Mouse (Mus musculus) erythroblast, embryonic 14.5 days (primary cell): ENCODE results near the gene Cisd1. TPM values are rescaled to one million over a fixed set of nuclear protein-coding genes. Genes with fewer than 3 reads are reported as not detected.

Source experiments
- H3K27me3 ChIP-seq: 2 replicates; pipeline ENCODE4 v1.6.1; 2012; ENCODE audit warnings: inconsistent platforms; ENCODE audit not compliant: control insufficient read depth
- H3K36me3 ChIP-seq: 2 replicates; pipeline ENCODE4 v1.6.1; 2012; ENCODE audit warnings: mild to moderate bottlenecking, inconsistent platforms; ENCODE audit not compliant: control insufficient read depth
- H3K4me1 ChIP-seq: 2 replicates; pipeline ENCODE4 v1.6.1; 2012; ENCODE audit warnings: inconsistent platforms; ENCODE audit not compliant: control insufficient read depth
- H3K4me3 ChIP-seq: replicated peaks from 2 replicates; pipeline ENCODE3; 2012; ENCODE audit warnings: moderate library complexity, mild to moderate bottlenecking, inconsistent platforms
- H3K9me3 ChIP-seq: 2 replicates; pipeline ENCODE4 v1.6.1; 2012; ENCODE audit warnings: low read length, inconsistent platforms, mixed read lengths; ENCODE audit not compliant: control insufficient read depth
- GATA1 ChIP-seq: IDR thresholded peaks from 2 replicates; pipeline ENCODE4 v1.6.1; 2012; ENCODE audit warnings: low read length, inconsistent platforms, mixed read lengths
- TAL1 ChIP-seq: IDR thresholded peaks from 3 replicates; pipeline ENCODE4 v1.6.1; 2012; ENCODE audit warnings: low read length, inconsistent platforms, mixed read lengths
- polyA plus RNA-seq: library from polyadenylated mRNA; stranded (reverse); fragments of >175 nt; gene quantifications from 2 replicates; pipeline ENCODE4 v1.2.3, GENCODE M21; 2012

Cisd1 gene
- polyA plus RNA-seq, 1 experiment = 4.3 TPM

GRCm38 (mm10) chr10:71353850-71354249 is 9.1 kb upstream of the Cisd1 start:
- Histone ChIP-seq H3K4me3 (no peak overlapping the region), H3K36me3 (peaks cover 46% of the 10 kb centered on the region), H3K9me3 (no peaks in the 10 kb centered on the region), H3K4me1 (peaks cover 14% of the 10 kb centered on the region), H3K27me3 (no peaks in the 10 kb centered on the region)
- TF ChIP-seq GATA1 = no peak
- TF ChIP-seq TAL1 = no peak

GRCm38 (mm10) chr10:71351301-71351700 is 6.5 kb upstream of the Cisd1 start:
- no peak overlapping the region for H3K4me3 ChIP-seq
- peaks cover 45% of the 10 kb centered on the region for H3K36me3 ChIP-seq
- TF ChIP-seq GATA1 = no peak
- no peak for TF ChIP-seq TAL1
- H3K4me1 ChIP-seq = peaks cover 33% of the 10 kb centered on the region
- H3K9me3 ChIP-seq = no peaks in the 10 kb centered on the region
- H3K27me3 ChIP-seq = no peaks in the 10 kb centered on the region

GRCm38 (mm10) chr10:71349290-71349689 is 4.5 kb upstream of the Cisd1 start:
- Histone ChIP-seq H3K36me3 (peaks cover 32% of the 10 kb centered on the region), H3K27me3 (no peaks in the 10 kb centered on the region), H3K4me3 (peak overlapping the region; percentile 98), H3K4me1 (peaks cover 48% of the 10 kb centered on the region), H3K9me3 (no peaks in the 10 kb centered on the region)
- TF ChIP-seq GATA1 (no peak), TAL1 (no peak)

GRCm38 (mm10) chr10:71348637-71349280 is 4.0 kb upstream of the Cisd1 start:
- H3K4me3 ChIP-seq = peak overlapping the region; percentile 98
- H3K4me1 ChIP-seq = peaks cover 51% of the 10 kb centered on the region
- H3K27me3 ChIP-seq = no peaks in the 10 kb centered on the region
- H3K36me3 ChIP-seq = peaks cover 31% of the 10 kb centered on the region
- no peaks in the 10 kb centered on the region for H3K9me3 ChIP-seq
- TF ChIP-seq GATA1 (no peak), TAL1 (no peak)

- Histone ChIP-seq H3K4me3 (peak overlapping the region; percentile 98), H3K4me1 (peaks cover 57% of the 10 kb centered on the region), H3K27me3 (no peaks in the 10 kb centered on the region), H3K9me3 (no peaks in the 10 kb centered on the region), H3K36me3 (peaks cover 27% of the 10 kb centered on the region)
- TF ChIP-seq GATA1 (no peak), TAL1 (no peak)
These were observed 3.3 kb upstream of the Cisd1 start for GRCm38 (mm10) chr10:71347964-71348636.

- Histone ChIP-seq H3K27me3 (no peaks in the 10 kb centered on the region), H3K36me3 (peaks cover 27% of the 10 kb centered on the region), H3K9me3 (no peaks in the 10 kb centered on the region), H3K4me1 (peaks cover 59% of the 10 kb centered on the region), H3K4me3 (peak within 1 kb of the TSS; percentile 98)
- no peak for TF ChIP-seq GATA1
- no peak for TF ChIP-seq TAL1
These were observed 2.8 kb upstream of the Cisd1 start, which contains the start of gene Ipmk for GRCm38 (mm10) chr10:71347509-71347949. Ipmk (plus strand) TSS chr10:71347763.

GRCm38 (mm10) chr10:71346722-71347508 is 2.2 kb upstream of the Cisd1 start:
- H3K36me3 ChIP-seq = peaks cover 29% of the 10 kb centered on the region
- peak overlapping the region; percentile 98 for H3K4me3 ChIP-seq
- peaks cover 64% of the 10 kb centered on the region for H3K4me1 ChIP-seq
- no peaks in the 10 kb centered on the region for H3K9me3 ChIP-seq
- no peaks in the 10 kb centered on the region for H3K27me3 ChIP-seq
- TF ChIP-seq GATA1 (no peak), TAL1 (no peak)

GRCm38 (mm10) chr10:71346106-71346505 is 1.4 kb upstream of the Cisd1 start:
- Histone ChIP-seq H3K9me3 (no peaks in the 10 kb centered on the region), H3K27me3 (no peaks in the 10 kb centered on the region), H3K4me1 (peaks cover 68% of the 10 kb centered on the region), H3K4me3 (peak overlapping the region; percentile 98), H3K36me3 (peaks cover 27% of the 10 kb centered on the region)
- no peak for TF ChIP-seq GATA1
